Mouse (Mus musculus): ENCODE results near the gene Acot7.

DNA sequence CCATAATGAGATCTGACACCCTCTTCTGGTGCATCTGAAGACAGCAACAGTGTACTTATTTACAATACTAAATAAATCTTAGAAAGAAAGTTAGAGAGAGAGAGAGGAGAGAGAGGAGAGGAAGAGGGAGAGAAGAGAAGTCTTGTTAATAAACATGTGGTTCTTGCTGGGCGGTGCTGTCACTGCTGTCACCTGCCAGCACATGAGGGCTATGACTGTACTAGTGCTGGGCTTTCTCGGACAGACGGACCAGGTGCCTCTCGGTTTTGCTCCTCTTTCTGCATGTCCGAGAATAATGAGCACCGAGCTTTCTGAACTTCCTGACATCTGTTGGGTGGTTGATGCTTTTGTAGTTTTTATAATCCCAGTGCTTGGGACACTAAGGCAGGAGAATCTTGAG, 72.7 kb downstream of the Acot7 start:
- TF ChIP-seq CTCF (IDR thresholded peaks at IDR 0.05; ENCODE audit: control insufficient read depth, insufficient read depth, low read length) (no peak), POLR2A (IDR thresholded peaks at IDR 0.05; ENCODE audit: borderline replicate concordance, control insufficient read depth, low read depth, low read length) (no peak)
